Mouse (Mus musculus) cerebellum, adult 11-12 months (tissue): Measurements from ENCODE around the gene Slc35f3.

Experiments used
- DNase-seq: peaks from one replicate; pipeline ENCODE4 v3.0.0; 2022

Gene Slc35f3

DNA sequence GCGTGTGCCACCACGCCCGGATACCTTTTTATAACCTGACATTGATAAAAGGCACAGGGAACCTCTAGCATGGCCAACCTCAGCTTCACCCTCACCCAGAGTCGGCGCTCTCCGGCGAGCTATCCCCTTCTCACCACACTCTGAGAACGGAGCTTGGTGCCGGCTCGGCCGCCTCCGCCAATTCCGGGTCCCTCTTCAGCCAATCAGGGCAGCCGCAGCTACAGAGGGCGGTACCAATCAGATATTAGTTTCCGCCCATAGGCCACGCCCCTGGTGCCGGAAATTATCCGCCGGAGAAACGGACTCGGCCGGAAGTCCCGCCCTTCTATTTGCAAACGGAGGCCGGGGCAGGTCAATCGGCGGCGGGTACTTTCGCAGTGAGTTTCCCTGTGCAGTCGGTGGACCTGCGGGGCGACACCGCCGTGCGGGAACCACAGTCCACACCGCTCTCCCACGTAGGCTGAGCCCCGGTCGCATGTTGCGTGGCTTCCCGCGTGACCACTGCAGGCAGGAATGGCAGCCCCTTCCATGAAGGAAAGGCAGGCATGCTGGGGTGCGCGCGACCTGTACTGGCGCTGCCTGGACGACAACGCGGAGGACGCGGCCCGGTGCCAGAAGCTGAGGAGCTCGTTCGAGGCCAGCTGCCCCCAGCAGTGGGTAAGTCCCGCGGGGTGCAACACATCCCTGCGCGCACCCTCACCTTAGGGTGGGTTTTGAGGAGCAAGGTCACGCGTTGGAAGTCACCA, 124.0 kb downstream of the Slc35f3 start, which contains the start of gene Coa6:
Gene Coa6 (plus strand): TSS at position 342 of the 746 bp plus-strand sequence.
- peak; percentile 97 for DNase-seq

DNA sequence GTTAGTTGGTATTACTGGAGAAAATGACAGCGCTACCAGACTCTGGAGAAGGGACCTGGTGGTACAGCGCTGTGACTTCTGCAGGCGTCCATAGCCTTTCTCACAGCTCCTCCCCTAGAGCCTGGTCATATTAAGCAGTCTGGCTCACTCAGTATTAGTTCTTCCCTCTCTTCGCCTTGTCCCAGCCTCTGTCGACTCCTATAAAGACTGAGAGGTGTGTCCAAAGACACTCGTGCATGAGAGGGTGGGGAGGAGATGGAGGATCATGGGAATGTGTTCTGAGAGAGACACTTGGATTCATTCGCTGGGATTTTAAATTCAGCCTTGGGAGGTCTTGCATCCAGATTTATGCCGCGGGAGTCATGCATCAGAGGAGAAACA, 124.6 kb downstream of the Slc35f3 start:
- no peak for DNase-seq

DNA sequence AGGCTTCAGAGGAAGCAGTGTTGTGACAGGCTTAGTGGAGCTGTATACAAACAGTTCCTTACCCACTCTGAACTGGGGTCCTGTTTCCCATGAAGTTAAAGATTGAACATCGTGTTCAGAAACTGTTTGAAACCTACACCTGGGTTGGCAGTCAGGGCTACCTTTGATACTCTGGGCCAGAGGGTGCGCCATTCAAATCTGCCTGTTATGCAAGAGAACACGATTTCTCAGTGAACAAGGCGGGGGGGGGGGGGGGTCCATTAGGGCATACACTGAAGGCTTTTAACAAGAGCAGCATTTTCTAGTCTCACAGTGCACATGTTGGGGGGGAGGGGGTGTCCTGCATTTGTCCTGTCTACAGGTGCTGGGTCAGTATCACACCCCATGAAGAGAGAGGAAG, 125.8 kb downstream of the Slc35f3 start:
- DNase-seq = no peak

DNA sequence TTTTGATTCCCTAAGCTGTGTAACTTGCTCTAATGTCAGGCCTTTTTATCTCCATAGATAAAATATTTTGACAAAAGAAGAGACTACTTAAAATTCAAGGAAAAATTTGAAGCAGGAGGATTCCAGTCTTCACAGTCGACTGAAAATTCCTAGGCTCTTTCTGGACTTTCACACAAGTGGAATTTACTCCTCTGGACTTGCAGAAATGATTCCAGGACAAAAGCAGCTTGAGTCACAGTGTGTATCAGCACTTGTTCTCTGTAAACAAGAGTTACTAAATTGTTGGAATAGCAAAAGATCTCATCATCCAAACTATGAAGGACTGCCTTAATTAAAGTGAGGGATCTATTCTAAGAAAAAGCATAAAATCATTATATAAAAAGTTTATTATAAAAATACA, 126.6 kb downstream of the Slc35f3 start:
- no peak for DNase-seq

DNA sequence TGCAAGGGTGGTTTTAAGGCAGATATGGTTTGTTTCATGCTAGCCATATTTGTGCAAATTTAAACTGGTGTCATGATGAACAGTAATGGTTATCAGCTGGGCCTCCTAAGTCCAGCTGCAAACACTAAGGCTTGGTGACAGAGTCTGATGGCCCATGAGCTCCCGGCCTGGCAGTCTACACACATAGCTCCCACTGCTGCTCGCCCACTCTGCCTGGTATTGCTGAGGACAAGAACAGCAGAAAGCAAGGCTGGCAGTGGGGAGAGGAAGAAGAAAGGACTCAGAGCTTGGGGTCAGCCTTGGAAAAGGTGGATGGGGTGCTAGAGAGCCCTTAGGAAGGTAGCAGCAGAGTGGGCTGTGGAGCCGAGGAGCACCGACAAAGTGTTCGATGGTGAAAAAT, 131.3 kb downstream of the Slc35f3 start:
- no peak for DNase-seq

DNA sequence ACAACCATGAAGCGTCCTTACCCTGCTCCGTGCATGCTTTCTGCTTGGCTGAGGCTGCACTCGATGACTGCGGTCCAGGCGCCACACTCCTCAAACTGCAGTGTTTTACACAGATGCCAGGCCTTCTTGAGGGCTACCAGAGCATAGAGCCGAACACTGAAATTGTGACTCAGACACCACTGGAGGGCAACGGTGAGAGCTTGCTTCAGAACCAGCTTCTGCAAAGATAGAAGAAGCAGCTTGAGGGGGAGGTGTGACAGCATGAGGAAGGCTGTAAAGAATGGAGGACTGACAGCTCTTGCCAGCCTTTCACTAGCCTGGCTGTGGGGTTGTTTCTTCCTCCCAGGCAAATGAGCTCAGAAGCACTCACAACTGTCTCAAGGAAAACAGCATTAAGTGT, 135.5 kb downstream of the Slc35f3 start:
- DNase-seq = no peak

DNA sequence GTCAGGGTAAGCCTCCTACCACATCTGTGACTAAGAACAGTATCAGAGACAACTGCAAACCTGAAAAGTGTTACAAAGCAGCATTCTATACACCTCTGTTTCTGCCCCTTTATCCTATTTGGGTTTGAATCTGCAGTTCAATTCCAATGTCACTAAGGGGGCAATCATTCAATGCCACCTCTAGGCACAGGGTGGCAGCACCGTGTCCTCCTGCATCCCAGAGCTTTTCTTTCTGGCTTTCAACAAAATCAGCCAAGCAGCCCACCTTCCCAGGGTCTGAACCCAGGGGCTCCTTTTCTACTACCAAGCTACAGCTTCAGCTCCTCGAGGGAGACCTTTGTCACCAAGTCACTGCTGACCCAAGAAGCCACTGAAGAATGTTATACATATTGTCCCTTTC, 140.6 kb downstream of the Slc35f3 start:
- no peak for DNase-seq
